Mouse (Mus musculus): ENCODE data around the gene Zswim1.

- TF ChIP-seq CTCF (IDR thresholded peaks at IDR 0.05; ENCODE audit: low read depth) = no peak
- TF ChIP-seq EP300 (IDR thresholded peaks at IDR 0.05; ENCODE audit: low read depth) = no peak
Measured at GRCm38 (mm10) chr2:164859155-164859554, 36.7 kb downstream of the Zswim1 start.
